Mouse (Mus musculus) spleen, adult 18-20 months (tissue): ENCODE data around the gene Cotl1.

Source experiments
- DNase-seq, 2 experiments: peaks; one replicate each; pipeline ENCODE4 v3.0.0; 2022; ENCODE audit warnings: mixed read lengths in 2 of 2

Gene Cotl1

GRCm38 (mm10) chr8:119816219-119816618, 24.1 kb downstream of the Cotl1 start:
- DNase-seq, result no peak

GRCm38 (mm10) chr8:119812650-119813431, 27.5 kb downstream of the Cotl1 start:
- DNase-seq, result peak; percentile 65 to 79

GRCm38 (mm10) chr8:119811925-119812324, 28.4 kb downstream of the Cotl1 start:
- peak; percentile 54 to 56 for DNase-seq

- DNase-seq, result no peak
These were observed 29.3 kb downstream of the Cotl1 start for GRCm38 (mm10) chr8:119810953-119811499.

DNA sequence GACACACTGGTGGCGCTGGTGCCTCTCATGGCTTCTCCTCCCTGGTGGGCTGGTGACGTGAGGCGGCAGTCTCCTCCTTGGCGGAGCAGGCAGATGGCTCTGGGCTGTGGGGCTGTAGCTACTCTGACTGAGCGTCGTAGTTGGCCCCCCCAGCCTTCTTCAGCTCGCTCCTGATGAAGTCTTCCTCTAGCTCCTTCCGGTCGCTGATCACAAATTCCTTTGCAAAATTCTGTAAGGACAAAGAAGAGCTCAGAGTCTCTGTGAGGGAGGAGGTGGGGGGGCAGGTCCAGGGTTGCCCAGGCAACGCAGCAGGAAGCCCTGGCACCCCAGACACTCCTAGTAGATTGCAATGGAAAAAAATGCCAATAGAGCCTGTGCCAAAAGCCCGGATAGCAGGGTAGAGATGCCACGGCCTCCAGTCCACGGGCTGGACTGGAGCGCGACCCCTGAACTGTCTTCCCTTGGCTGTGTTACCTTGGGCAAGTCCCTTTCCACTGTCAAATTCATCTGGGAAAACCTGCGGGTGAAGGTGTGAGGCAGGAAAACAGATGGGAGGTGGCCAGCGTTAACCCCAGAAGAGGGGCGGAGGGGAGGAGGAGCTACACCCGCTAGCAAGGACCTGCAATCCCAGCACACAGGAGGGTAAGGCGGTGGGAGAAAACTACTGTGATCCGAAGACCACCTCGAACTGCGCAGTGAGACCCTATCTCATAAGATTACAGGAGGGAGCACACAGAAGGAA, 30.0 kb downstream of the Cotl1 start:
- DNase-seq, result no peak

DNA sequence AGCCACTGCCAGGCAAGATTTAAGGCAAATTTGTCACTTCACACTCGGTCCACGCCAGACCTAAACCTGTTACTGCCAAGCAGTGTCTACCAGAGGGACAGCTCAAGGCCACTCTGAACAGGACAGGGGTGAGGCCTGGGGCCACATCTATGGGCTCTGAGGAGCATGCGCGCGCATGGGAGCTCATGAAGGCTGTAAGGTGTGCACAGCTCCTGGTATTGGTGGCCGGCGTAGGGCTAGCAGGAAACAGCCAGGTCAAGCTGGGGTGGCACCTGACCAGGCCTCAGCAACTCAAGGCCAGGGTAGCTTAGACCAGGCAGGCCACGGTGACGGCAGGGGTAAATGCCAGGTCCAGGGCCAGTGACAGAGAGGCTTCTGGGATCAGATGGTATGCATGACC, 30.7 kb downstream of the Cotl1 start:
- DNase-seq, result no peak

- DNase-seq, result no peak
These were observed 32.7 kb downstream of the Cotl1 start for GRCm38 (mm10) chr8:119807687-119808086.

DNA sequence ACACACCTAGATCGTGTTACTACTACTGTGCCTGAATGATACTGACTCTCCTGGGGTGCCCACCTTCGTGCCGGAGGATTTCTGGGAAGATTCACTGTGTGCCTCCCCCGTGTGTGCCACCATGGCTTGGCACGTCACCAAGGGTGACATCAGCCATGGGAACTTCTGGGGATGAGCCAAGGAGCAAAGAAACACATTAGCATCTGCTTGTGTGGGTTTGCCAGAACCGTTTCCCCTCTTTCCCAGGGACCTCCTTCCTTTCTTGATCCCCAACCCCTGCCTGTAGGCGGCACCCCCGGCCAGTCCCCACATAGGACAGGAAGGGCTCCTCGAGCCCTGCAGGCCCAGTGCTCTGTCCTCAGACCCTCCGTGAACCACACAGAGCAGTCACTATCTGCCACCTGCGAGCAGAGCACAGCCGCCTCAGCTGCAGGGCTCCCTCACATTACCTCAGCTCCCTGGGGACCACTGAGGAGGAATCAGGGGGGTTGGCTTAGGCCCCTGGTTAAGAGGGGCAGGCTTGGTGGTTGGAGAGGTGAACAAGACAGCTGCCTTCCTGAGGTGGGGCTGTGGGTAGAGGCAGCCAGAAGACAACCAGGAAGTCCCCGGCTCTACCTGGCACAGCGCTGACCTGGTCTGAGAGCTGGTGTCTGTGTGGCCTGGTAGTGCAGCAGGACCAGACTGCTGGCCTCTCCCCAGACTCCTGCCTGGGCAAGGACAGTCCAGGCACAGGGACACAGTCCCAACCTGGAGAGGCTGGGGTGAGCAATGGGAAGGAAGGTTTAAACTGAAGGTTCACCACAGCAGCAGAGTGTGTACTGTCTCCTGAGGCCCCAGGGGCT, 33.7 kb downstream of the Cotl1 start:
- DNase-seq, result peak; percentile 56 to 67

- DNase-seq, result no peak
These were observed 35.1 kb downstream of the Cotl1 start for GRCm38 (mm10) chr8:119805275-119805674.

DNA sequence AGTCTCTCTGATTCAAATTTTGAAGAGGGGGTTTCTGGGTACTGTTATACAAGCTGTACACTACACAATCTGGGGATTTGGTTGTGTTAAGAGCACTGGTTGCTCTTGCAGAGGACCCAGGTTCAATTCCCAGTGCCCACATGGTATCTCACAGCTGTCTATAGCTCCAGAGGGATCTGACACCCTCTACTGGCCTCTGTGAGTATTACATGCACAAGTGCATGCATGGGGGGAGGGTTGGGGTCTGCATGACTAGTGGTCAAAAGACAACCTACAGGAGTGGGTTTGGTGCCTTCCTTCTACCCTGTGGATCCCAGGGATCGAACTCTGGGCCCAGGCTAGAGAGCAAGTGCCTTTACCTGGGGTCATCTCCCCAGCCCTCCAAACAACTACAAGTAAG, 37.8 kb downstream of the Cotl1 start:
- no peak for DNase-seq

DNA sequence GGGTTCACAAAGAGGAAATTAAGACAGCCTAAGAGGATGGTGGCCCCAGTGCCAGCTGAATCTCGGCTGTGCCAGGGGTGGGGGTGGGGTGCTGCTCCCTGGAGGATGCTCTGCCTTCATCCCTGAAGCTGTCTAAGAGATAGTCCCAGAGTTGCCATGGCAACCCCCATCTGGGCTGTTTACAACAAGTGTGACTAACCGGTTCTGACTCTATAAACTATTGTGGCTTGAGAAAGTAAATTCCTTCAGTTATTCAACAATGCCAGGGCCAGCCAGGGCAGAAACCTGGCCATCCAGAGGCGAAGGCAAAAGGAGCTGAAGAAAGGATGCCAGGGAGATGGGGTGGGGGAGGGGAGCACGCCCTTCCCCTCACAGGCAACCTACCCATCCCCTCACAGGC, 39.2 kb downstream of the Cotl1 start:
- no peak for DNase-seq

DNA sequence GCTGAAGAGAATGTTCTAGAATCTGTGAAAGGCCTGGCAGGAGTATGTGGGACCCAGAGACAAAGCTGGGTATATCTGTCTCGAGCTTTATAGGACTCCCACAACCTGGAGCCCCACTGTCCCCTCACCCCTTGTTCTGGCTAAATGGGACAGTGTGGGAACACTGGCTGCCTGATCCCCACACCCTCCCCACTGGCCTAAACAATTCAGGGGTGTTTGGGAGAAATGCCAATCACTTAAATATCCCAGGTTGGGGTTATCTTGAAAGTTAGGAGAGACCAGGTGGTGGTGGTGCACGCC, 41.4 kb downstream of the Cotl1 start:
- DNase-seq, result no peak

DNA sequence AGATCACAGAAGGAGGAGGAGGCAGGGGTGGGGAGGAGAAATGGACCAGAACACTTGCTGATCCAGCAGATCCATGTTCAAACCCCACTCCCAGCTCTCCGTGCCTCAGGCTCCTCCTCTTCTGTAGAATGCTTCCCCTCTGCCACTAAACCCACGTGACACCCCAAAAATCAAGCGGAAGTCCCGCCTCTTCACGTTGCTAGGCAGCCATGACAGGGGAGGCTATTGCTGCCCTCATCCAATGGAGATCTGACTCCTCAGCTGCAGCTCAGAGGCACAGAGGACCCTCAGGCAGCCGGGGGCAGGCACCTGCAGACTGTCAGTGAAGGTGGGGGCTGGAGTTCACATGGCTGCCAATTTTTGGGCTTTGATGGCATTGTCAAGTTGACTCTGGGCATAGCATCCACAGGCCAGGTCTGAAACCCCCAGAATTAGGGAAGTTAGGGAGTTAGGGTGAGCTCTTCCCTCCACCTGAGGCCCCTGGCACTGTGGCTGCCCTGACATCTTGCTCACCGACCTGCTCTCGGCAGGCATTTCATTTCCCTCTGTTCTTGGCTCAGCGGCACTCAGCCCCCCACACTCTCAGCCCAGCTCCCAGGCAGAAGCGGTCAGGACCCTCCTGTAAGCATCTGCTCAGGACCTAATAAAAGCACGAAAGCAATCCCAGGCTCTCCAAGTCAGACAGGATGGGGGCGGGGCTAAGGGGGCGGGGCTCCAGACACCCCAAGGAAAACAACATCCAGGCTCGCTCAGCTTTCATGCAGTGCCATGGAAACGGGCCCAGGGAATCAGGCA, 42.0 kb downstream of the Cotl1 start:
- DNase-seq, result peak; percentile 71 to 72

GRCm38 (mm10) chr8:119795651-119796050, 44.7 kb downstream of the Cotl1 start:
- no peak for DNase-seq

- DNase-seq, result no peak
These were observed 45.7 kb downstream of the Cotl1 start for GRCm38 (mm10) chr8:119794689-119795088.

GRCm38 (mm10) chr8:119791804-119792704, 48.3 kb downstream of the Cotl1 start:
- no peak for DNase-seq

DNA sequence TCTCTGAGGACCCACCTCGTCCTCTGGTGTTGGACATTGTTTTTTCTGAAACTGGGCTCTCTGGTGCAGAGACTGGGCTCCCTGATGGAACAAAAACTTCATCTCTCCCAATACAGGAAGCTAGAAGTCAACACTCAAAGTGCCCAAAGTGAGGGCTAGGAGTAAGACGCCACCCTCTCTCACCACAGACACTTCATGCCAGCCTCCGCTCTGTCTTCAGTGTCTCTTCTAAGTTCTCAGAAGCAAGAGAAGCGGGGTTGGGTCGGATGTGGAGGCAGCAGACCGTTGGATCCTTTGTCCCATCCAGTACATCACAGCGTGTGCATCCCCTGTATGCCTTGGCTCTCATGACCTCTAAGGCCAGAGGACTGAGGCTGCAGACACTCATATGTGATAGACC, 50.8 kb downstream of the Cotl1 start:
- no peak for DNase-seq

- no peak for DNase-seq
These were observed 51.5 kb downstream of the Cotl1 start for GRCm38 (mm10) chr8:119788607-119789381.

DNA sequence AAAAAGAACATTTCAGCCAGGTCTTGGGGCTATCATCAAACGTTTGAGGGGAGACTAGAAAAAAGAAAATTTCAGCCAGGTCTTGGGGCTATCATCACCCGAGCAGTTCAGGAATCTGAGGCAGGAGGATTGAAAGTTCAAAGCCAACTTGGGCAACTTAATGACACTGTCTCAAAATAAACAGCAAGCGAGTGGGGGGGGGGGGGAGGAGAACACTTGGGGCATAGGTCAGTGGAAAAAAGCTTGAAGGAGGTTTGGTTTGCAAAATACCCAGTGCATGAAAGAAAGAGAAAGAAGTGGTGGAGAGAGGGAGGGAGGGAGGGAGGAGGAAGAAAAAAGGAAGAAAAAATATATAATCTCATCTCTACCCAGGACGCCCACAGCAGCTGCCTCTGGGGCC, 53.0 kb downstream of the Cotl1 start:
- no peak for DNase-seq

DNA sequence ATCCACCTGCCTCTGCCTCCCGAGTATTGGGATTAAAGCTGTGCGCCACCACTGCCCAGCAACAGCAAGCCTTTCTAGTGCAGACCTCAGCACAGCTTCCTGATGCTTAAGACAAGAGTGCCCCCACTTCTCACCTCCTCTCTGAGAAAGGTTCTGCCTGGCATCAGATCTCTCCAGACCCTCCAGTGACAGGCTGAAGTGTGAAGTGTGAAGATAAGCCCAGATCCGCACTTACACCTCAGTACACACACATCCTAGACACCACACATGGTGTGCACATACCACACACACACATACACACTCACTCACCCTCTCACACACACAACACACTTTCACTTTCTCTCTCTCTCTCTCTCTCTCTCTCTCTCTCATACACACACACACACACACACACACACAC, 53.5 kb downstream of the Cotl1 start:
- no peak for DNase-seq
